Mouse (Mus musculus) thymus, adult 2 months (tissue): ENCODE data around the gene Trim27. TPM values are rescaled to one million over a fixed set of nuclear protein-coding genes. Genes with fewer than 3 reads are reported as not detected.

Source experiments
- DNase-seq: peaks from one replicate; pipeline ENCODE4 v3.0.0; 2021
- H3K27ac ChIP-seq: fragments of 200-500 bp; 2 replicates; pipeline ENCODE4 v1.5.1; 2012; ENCODE audit warnings: low read length, control low read depth; ENCODE audit not compliant: control insufficient read depth, insufficient read depth
- H3K27me3 ChIP-seq: fragments of 200-500 bp; 2 replicates; pipeline ENCODE4 v1.6.1; 2012; ENCODE audit warnings: mild to moderate bottlenecking, low read length, moderate library complexity, mixed read lengths; ENCODE audit not compliant: control insufficient read depth, insufficient read depth
- H3K36me3 ChIP-seq: fragments of 200-500 bp; 2 replicates; pipeline ENCODE4 v1.6.1; 2012; ENCODE audit warnings: mild to moderate bottlenecking, low read length, moderate library complexity; ENCODE audit not compliant: control insufficient read depth, insufficient read depth
- H3K4me1 ChIP-seq: fragments of 200-500 bp; replicated peaks from 2 replicates; pipeline ENCODE4 v1.6.1; 2012; ENCODE audit warnings: low read length; ENCODE audit not compliant: control insufficient read depth, insufficient read depth
- H3K4me3 ChIP-seq: fragments of 200-500 bp; 2 replicates; pipeline ENCODE4 v1.5.1; 2012; ENCODE audit warnings: mild to moderate bottlenecking, low read length, control low read depth, moderate library complexity; ENCODE audit not compliant: control insufficient read depth, insufficient read depth
- CTCF ChIP-seq: fragments of 200-500 bp; IDR thresholded peaks from 2 replicates; pipeline ENCODE4 v1.5.1; 2012; ENCODE audit warnings: mild to moderate bottlenecking, control low read depth, low read length, moderate library complexity, borderline replicate concordance; ENCODE audit not compliant: control insufficient read depth, poor library complexity, insufficient read depth; ENCODE audit errors: extremely low read depth
- POLR2A ChIP-seq: fragments of 200-500 bp; IDR thresholded peaks from 2 replicates; pipeline ENCODE4 v1.6.1; 2012; ENCODE audit warnings: mild to moderate bottlenecking, low read length, control low read depth, moderate library complexity; ENCODE audit not compliant: control insufficient read depth, poor library complexity, insufficient read depth; ENCODE audit errors: extremely low read depth
- WGBS: fragments of 180-500 bp; shearing (Covaris S2); methylation state at CpG from one replicate; pipeline ENCODE4 v1.1.7; 2018; 5-methylcytosine and 5-hydroxymethylcytosine counted together
- polyA plus RNA-seq: library from polyadenylated mRNA; depleted of rRNA; stranded (reverse); fragments of >200 nt; gene quantifications from 2 replicates; pipeline ENCODE4 v1.2.3, GENCODE M21; 2012

Trim27 gene
- polyA plus RNA-seq, 1 experiment: 131 TPM

DNA sequence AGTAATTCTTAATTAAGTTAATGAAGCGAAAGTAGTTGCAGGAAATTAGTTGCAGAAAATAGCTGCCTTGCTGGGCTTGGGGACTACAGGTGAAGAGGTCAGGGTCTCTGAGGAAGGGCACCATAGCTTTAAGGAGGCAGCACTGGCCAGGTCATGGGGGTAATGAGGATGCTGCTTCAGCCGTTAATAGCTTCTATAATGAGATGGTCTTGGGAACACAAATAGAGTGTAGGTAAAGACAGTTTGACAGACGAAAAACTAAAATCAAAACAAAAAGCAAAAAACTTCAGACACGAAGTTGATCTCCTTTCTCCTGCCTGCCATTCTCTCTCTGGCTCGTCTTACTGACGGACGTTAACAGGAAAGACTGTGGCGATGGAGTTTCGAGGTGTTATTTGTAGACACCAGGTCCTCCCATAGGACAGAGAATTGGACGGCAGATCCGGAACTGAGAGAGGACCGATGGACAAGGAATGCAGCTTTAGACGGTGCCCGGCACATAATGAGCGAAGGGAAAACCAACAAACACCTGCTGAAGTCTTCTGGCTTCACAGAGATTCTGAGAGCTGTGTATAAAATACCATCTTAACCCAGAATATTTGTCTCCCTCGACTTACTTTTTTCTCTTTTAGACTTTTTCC lies 10.8 kb upstream of the Trim27 start:
- H3K4me1 ChIP-seq: peaks cover 7% of the 10 kb centered on the region
- under 1% methylated on average over 16 of the region's 16 CpGs for WGBS
- no peaks in the 10 kb centered on the region for H3K27me3 ChIP-seq
- no peak for TF ChIP-seq CTCF
- TF ChIP-seq POLR2A: no peak
- DNase-seq: peak; percentile 34
- peak overlapping the region; percentile 72 for H3K4me3 ChIP-seq
- peak overlapping the region; percentile 46 for H3K27ac ChIP-seq
- no peaks in the 10 kb centered on the region for H3K36me3 ChIP-seq

GRCm38 (mm10) chr13:21169121-21169656 lies 10.1 kb upstream of the Trim27 start:
- TF ChIP-seq POLR2A: no peak
- no peak for TF ChIP-seq CTCF
- Histone ChIP-seq H3K4me3 (no peak overlapping the region), H3K4me1 (peaks cover 7% of the 10 kb centered on the region), H3K27me3 (no peaks in the 10 kb centered on the region), H3K36me3 (no peaks in the 10 kb centered on the region), H3K27ac (no peak overlapping the region)
- WGBS: 1% methylated on average over 14 of the region's 14 CpGs
- peak; percentile 9 for DNase-seq

DNA sequence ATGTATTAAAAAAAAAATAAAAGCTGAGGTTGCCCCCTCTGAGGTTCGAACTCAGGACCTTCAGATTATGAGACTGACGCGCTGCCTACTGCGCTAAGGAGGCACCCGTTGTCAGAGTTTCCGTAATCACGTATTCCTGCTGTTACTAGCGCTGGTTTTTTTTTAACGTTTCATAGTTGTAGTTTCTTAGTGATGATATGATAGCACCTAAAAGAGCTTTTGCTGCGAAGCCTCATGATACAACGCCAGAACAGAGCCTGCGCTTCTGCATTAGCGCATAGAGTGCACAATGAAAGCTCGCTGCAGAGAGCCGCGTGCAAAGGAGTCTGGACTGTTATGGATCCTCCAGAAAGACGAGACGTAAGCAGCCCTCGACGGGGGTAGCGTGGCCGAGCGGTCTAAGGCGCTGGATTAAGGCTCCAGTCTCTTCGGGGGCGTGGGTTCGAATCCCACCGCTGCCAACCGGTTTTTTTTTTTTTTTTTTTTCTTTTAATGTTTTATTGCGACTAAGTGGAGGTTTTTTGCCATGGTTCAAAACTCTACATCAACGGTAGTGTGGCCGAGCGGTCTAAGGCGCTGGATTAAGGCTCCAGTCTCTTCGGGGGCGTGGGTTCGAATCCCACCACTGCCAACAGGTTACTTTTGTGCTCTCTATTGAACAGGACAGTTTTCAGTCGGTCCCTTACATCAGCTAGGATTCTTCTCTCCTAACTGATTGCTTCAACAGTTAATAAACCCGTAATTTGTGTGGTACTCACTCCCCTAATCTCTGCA lies 9.4 kb upstream of the Trim27 start:
- Histone ChIP-seq H3K4me1 (peaks cover 7% of the 10 kb centered on the region), H3K4me3 (peak overlapping the region; percentile 45), H3K27me3 (no peaks in the 10 kb centered on the region), H3K27ac (peak overlapping the region; percentile 51; the same call in 1 of the 2 replicates), H3K36me3 (no peaks in the 10 kb centered on the region)
- DNase-seq: peak; percentile 76
- WGBS: 2% methylated on average over 39 of the region's 39 CpGs
- TF ChIP-seq POLR2A (no peak), CTCF (no peak)

DNA sequence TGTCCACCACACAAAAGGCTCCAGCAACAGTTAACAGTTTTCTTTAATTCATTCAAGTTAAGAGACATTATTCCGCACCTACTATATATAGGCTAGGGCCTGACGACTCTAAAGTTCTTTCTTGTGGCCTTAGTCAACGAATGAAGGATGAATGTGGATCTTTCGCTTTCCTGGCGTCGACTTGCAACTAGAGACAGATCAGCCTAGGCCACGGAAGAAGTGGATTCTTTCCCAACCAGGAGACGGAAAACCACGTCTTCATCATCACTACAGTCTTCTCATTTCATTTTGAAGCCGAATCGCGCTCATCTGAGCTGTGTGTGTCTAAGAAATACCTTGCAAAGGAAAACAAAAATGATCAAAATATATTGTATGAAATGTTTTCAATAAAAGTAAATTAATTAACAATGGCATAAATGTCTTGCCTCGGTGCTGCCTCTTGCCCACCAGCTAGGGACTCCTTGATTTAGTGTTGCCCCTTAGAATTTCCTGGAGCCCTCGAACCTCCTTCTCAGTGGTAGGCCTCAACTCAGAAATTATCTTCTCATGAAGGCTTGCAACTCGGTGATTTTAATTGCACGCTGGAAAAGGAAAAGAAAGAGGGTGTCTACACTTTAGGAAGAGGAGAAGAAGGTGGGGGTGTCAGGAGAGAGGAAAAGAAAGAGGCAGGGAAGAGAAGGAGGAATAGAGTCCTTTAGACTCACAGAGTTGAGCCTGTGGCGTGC lies 8.7 kb upstream of the Trim27 start:
- peaks cover 7% of the 10 kb centered on the region for H3K4me1 ChIP-seq
- H3K36me3 ChIP-seq: no peaks in the 10 kb centered on the region
- no peak for TF ChIP-seq CTCF
- no peak for TF ChIP-seq POLR2A
- 89% methylated on average over 17 of the region's 17 CpGs for WGBS
- H3K4me3 ChIP-seq: no peak overlapping the region
- no peak overlapping the region for H3K27ac ChIP-seq
- H3K27me3 ChIP-seq: no peaks in the 10 kb centered on the region
- no peak for DNase-seq

- Histone ChIP-seq H3K27me3 (no peaks in the 10 kb centered on the region), H3K4me1 (peaks cover 7% of the 10 kb centered on the region), H3K36me3 (no peaks in the 10 kb centered on the region), H3K27ac (no peak overlapping the region), H3K4me3 (no peak overlapping the region)
- DNase-seq: peak; percentile 20
- TF ChIP-seq POLR2A (no peak), CTCF (no peak)
- 58% methylated on average over 15 of the region's 15 CpGs for WGBS
Measured at GRCm38 (mm10) chr13:21171156-21171530, 8.1 kb upstream of the Trim27 start.

DNA sequence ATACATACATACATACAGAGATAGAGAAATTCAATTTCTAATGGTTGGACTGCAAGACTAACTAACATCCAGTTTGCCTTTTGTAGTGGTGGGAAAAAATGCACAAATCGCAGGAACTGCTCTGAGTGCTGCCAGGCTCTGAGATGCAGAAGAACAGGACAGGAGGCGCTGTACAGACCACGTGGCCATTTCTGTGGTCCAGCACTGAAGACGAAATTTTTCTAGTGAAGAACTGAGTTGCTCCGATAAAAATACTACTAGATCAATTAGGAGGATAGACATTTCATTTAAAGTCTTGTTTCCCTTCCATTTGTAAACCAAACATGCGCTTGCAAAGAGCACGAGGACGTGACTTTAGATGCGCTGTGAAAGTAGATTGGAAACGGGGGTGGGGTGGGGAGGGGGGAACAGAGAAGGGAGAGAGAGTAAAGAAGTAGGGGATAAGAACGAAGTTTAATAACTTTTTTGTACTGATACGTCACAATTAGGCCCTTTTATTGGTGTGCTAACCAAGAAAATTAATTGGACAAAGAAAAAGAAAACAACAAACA lies 7.6 kb upstream of the Trim27 start:
- no peaks in the 10 kb centered on the region for H3K27me3 ChIP-seq
- peaks cover 7% of the 10 kb centered on the region for H3K4me1 ChIP-seq
- no peak overlapping the region for H3K27ac ChIP-seq
- TF ChIP-seq POLR2A (no peak), CTCF (no peak)
- DNase-seq: peak; percentile 5
- no peaks in the 10 kb centered on the region for H3K36me3 ChIP-seq
- H3K4me3 ChIP-seq: no peak overlapping the region
- 1% methylated on average over 12 of the region's 12 CpGs for whole genome bisulfite sequencing
